Mouse (Mus musculus) bone marrow macrophage, adult 2 months (primary cell): ENCODE results near the gene Gm12166. TPM values are rescaled to one million over a fixed set of nuclear protein-coding genes. Genes with fewer than 3 reads are reported as not detected.
A peak's percentile ranks its signal among the peaks of the same experiment; 100 is the strongest.
"Not testable (repeated sequence)": the region's sequence is repeated elsewhere in the genome, so short reads cannot be mapped to it uniquely, and the experiment has no call there.

ENCODE experiments used
- H3K27ac ChIP-seq: 2 replicates; pipeline ENCODE4 v1.5.1; 2012; ENCODE audit warnings: low read depth, low read length; ENCODE audit not compliant: insufficient read depth
- H3K4me1 ChIP-seq: 2 replicates; pipeline ENCODE4 v1.6.1; 2012; ENCODE audit warnings: low read length; ENCODE audit not compliant: control insufficient read depth, insufficient read depth
- H3K4me3 ChIP-seq: 2 replicates; pipeline ENCODE4 v1.5.1; 2012; ENCODE audit warnings: mild to moderate bottlenecking, low read length, moderate library complexity; ENCODE audit not compliant: insufficient read depth
- CTCF ChIP-seq: IDR thresholded peaks from 2 replicates; pipeline ENCODE4 v1.5.1; 2012; ENCODE audit warnings: low read depth, mild to moderate bottlenecking, low read length, moderate library complexity
- POLR2A ChIP-seq: IDR thresholded peaks from 2 replicates; pipeline ENCODE4 v1.6.1; 2012; ENCODE audit warnings: mild to moderate bottlenecking, low read depth, low read length, borderline replicate concordance
- polyA plus RNA-seq: library from polyadenylated mRNA; stranded (reverse); fragments of >200 nt; gene quantifications from 2 replicates; pipeline ENCODE4 v1.2.4, GENCODE M21; 2012; ENCODE audit not compliant: missing spikeins, insufficient read depth, insufficient read length

Gene Gm12166
- 46.6 and 58.9 TPM in 2 replicates for polyA plus RNA-seq

- not testable (repeated sequence) for H3K27ac ChIP-seq, H3K4me1 ChIP-seq, H3K4me3 ChIP-seq
- 0 out of 2 replicates have a peak, but pooled peaks have one; percentile 14 for TF ChIP-seq CTCF
Measured at GRCm38 (mm10) chr11:46052105-46052659, at the start of gene Gm12166. Gene Gm12166 (minus strand): TSS chr11:46052321.

- Histone ChIP-seq H3K27ac (no peak overlapping the region), H3K4me1 (no peaks in the 10 kb centered on the region)
- TF ChIP-seq POLR2A (no peak), CTCF (no peak)
Measured at GRCm38 (mm10) chr11:46097062-46097461, 44.9 kb upstream of the Gm12166 start.

GRCm38 (mm10) chr11:46096265-46096649, 44.1 kb upstream of the Gm12166 start:
- TF ChIP-seq POLR2A, result no peak
- TF ChIP-seq CTCF, result no peak
- Histone ChIP-seq H3K4me1 (no peaks in the 10 kb centered on the region), H3K4me3 (no peak overlapping the region), H3K27ac (no peak overlapping the region)

More at GRCm38 (mm10) chr11:46097062-46097461, 44.9 kb upstream of the Gm12166 start:
- H3K4me3 ChIP-seq, result no peak overlapping the region

GRCm38 (mm10) chr11:46095477-46096264, 43.5 kb upstream of the Gm12166 start:
- Histone ChIP-seq H3K4me3 (no peak overlapping the region), H3K4me1 (no peaks in the 10 kb centered on the region), H3K27ac (no peak overlapping the region)
- TF ChIP-seq CTCF (no peak), POLR2A (no peak)

GRCm38 (mm10) chr11:46092121-46092520, 40.0 kb upstream of the Gm12166 start:
- TF ChIP-seq POLR2A (no peak), CTCF (no peak)
- Histone ChIP-seq H3K4me1 (no peaks in the 10 kb centered on the region), H3K4me3 (no peak overlapping the region), H3K27ac (no peak overlapping the region)

- Histone ChIP-seq H3K4me3 (no peak overlapping the region), H3K4me1 (no peaks in the 10 kb centered on the region), H3K27ac (no peak overlapping the region)
- TF ChIP-seq CTCF (no peak), POLR2A (no peak)
Measured at GRCm38 (mm10) chr11:46090951-46091667, 39.0 kb upstream of the Gm12166 start.

GRCm38 (mm10) chr11:46090036-46090725, 38.1 kb upstream of the Gm12166 start:
- Histone ChIP-seq H3K27ac (no peak overlapping the region), H3K4me3 (no peak overlapping the region), H3K4me1 (no peaks in the 10 kb centered on the region)
- TF ChIP-seq CTCF, result no peak
- TF ChIP-seq POLR2A, result no peak

- H3K4me3 ChIP-seq, result no peak overlapping the region
- TF ChIP-seq CTCF (no peak), POLR2A (no peak)
Measured at GRCm38 (mm10) chr11:46089081-46089713, 37.1 kb upstream of the Gm12166 start.

GRCm38 (mm10) chr11:46086446-46086845, 34.3 kb upstream of the Gm12166 start:
- Histone ChIP-seq H3K4me3 (no peak overlapping the region), H3K4me1 (no peaks in the 10 kb centered on the region), H3K27ac (no peak overlapping the region)
- TF ChIP-seq CTCF (no peak), POLR2A (no peak)

More at GRCm38 (mm10) chr11:46089081-46089713, 37.1 kb upstream of the Gm12166 start:
- H3K4me1 ChIP-seq, result no peaks in the 10 kb centered on the region
- H3K27ac ChIP-seq, result no peak overlapping the region
